In genomic region chr6:133934667-133935066, GRCm38 (mm10) we compare ENCODE assay signal across 24 mouse cellular contexts.
DNase-seq lines count a peak whose midpoint lies in the region; ATAC-seq lines count a peak whose summit lies in the region.
"Had no signal": no experiment of that assay in that cellular context is flagged by ENCODE, and none has a peak within 500 bp of the region (broad histone marks: within the 10 kb centered on the region; RNA-seq: fewer than 3 reads in every experiment).

No protein-coding gene starts in this region.

- no peaks in the 10 kb centered on the region for H3K36me3 ChIP-seq in embryonic facial prominence, embryonic 11.5 days (replicated peaks; ENCODE audit: control insufficient read depth, insufficient read depth, low read depth, low read length)
- no peaks in the 10 kb centered on the region for H3K36me3 ChIP-seq in embryonic facial prominence, embryonic 10.5 days (replicated peaks)
- H3K36me3 ChIP-seq in hindbrain, embryonic 12.5 days = no peaks in the 10 kb centered on the region
- no peaks in the 10 kb centered on the region for H3K36me3 ChIP-seq in hindbrain, embryonic 14.5 days (replicated peaks; ENCODE audit: control insufficient read depth, insufficient read depth)
- no peaks in the 10 kb centered on the region for H3K36me3 ChIP-seq in lung, embryonic 15.5 days
- no peaks in the 10 kb centered on the region for H3K36me3 ChIP-seq in limb, embryonic 15.5 days
- H3K36me3 ChIP-seq: embryonic facial prominence, embryonic 13.5 days; forebrain, embryonic 10.5 days; G1E; heart, embryonic 12.5 days; hindbrain, embryonic 15.5 days had no signal

- H3K4me3 ChIP-seq in embryonic facial prominence, embryonic 11.5 days (ENCODE audit: low read depth, low read length) = no peak overlapping the region
- no peak overlapping the region for H3K4me3 ChIP-seq in embryonic facial prominence, embryonic 10.5 days
- no peak overlapping the region for H3K4me3 ChIP-seq in hindbrain, embryonic 12.5 days
- no peak overlapping the region for H3K4me3 ChIP-seq in hindbrain, embryonic 14.5 days (replicated peaks; ENCODE audit: low read length)
- no peak overlapping the region for H3K4me3 ChIP-seq in lung, embryonic 15.5 days
- no peak overlapping the region for H3K4me3 ChIP-seq in limb, embryonic 15.5 days
- H3K4me3 ChIP-seq: embryonic facial prominence, embryonic 13.5 days; forebrain, embryonic 10.5 days; gastrocnemius, adult 2 months; heart, embryonic 12.5 days; hindbrain, embryonic 15.5 days had no signal

- no peaks in the 10 kb centered on the region for H3K27me3 ChIP-seq in embryonic facial prominence, embryonic 11.5 days (ENCODE audit: control insufficient read depth, insufficient read depth, low read length)
- no peaks in the 10 kb centered on the region for H3K27me3 ChIP-seq in embryonic facial prominence, embryonic 10.5 days (replicated peaks; ENCODE audit: low read depth, poor library complexity, severe bottlenecking)
- H3K27me3 ChIP-seq in hindbrain, embryonic 12.5 days = no peaks in the 10 kb centered on the region
- H3K27me3 ChIP-seq in hindbrain, embryonic 14.5 days (ENCODE audit: control insufficient read depth, insufficient read depth, low read length) = no peaks in the 10 kb centered on the region
- no peaks in the 10 kb centered on the region for H3K27me3 ChIP-seq in lung, embryonic 15.5 days
- no peaks in the 10 kb centered on the region for H3K27me3 ChIP-seq in limb, embryonic 15.5 days
- H3K27me3 ChIP-seq: embryonic facial prominence, embryonic 13.5 days; heart, embryonic 12.5 days; hindbrain, embryonic 15.5 days had no signal

- ATAC-seq in embryonic facial prominence, embryonic 11.5 days (replicated peaks; ENCODE audit: insufficient number of reproducible peaks, low FRiP score, low TSS enrichment, low read depth) = peak; percentile 52
- peak; percentile 38; the same call in 1 of the 2 replicates for ATAC-seq in hindbrain, embryonic 12.5 days (ENCODE audit: low FRiP score)
- ATAC-seq in hindbrain, embryonic 14.5 days (ENCODE audit: low FRiP score) = no peak
- 0 out of 2 replicates have a peak, but pooled peaks have one; percentile 14 for ATAC-seq in lung, embryonic 15.5 days (ENCODE audit: borderline replicate concordance, extremely low read depth, low FRiP score, low TSS enrichment)
- ATAC-seq in limb, embryonic 15.5 days (ENCODE audit: insufficient number of reproducible peaks, low FRiP score, low TSS enrichment, low read depth) = peak; percentile 50
- ATAC-seq: CD4-positive, CD25-positive, alpha-beta regulatory T cell, adult 4 months; forebrain, embryonic 14.5 days had no signal

- no peaks in the 10 kb centered on the region for H3K4me1 ChIP-seq in embryonic facial prominence, embryonic 11.5 days (ENCODE audit: control insufficient read depth, insufficient read depth, low read length)
- peaks cover 4% of the 10 kb centered on the region; the same call in 1 of the 2 replicates for H3K4me1 ChIP-seq in embryonic facial prominence, embryonic 10.5 days
- no peaks in the 10 kb centered on the region for H3K4me1 ChIP-seq in hindbrain, embryonic 12.5 days
- no peaks in the 10 kb centered on the region for H3K4me1 ChIP-seq in hindbrain, embryonic 14.5 days (replicated peaks; ENCODE audit: control insufficient read depth, insufficient read depth, low read length)
- no peaks in the 10 kb centered on the region for H3K4me1 ChIP-seq in lung, embryonic 15.5 days
- no peaks in the 10 kb centered on the region for H3K4me1 ChIP-seq in limb, embryonic 15.5 days
- H3K4me1 ChIP-seq: embryonic facial prominence, embryonic 13.5 days; heart, embryonic 12.5 days; hindbrain, embryonic 15.5 days had no signal

- no peak for DNase-seq in embryonic facial prominence, embryonic 11.5 days (ENCODE audit: low spot score)
- no peak for DNase-seq in embryonic facial prominence, embryonic 10.5 days (ENCODE audit: low spot score)
- no peak for DNase-seq in hindbrain, embryonic 14.5 days (ENCODE audit: low spot score)
- no peak for DNase-seq in lung, postnatal 36 days
- no peak for DNase-seq in right cerebral cortex, postnatal 36 days (ENCODE audit: low spot score in 2 of 2)
- DNase-seq: adrenal gland, postnatal 10 days; B cell, adult 2 months; cerebellum, adult 11 months; cerebellum, adult 8-10 months; cerebellum, postnatal 14 days; embryo, embryonic 11 days; gastrocnemius, adult 2 months; gastrocnemius, postnatal 25 days; heart, adult 18-20 months had no signal

- H3K27ac ChIP-seq in embryonic facial prominence, embryonic 11.5 days (replicated peaks; ENCODE audit: low read depth, low read length) = no peak overlapping the region
- H3K27ac ChIP-seq in embryonic facial prominence, embryonic 10.5 days (replicated peaks) = no peak overlapping the region
- no peak overlapping the region for H3K27ac ChIP-seq in hindbrain, embryonic 12.5 days
- H3K27ac ChIP-seq in hindbrain, embryonic 14.5 days = no peak overlapping the region
- H3K27ac ChIP-seq in lung, embryonic 15.5 days = no peak overlapping the region
- H3K27ac ChIP-seq in limb, embryonic 15.5 days = no peak overlapping the region
- H3K27ac ChIP-seq: embryonic facial prominence, embryonic 13.5 days; forebrain, embryonic 10.5 days; gastrocnemius, adult 2 months; hindbrain, embryonic 15.5 days had no signal

- no peak overlapping the region for H3K4me2 ChIP-seq in embryonic facial prominence, embryonic 11.5 days (ENCODE audit: low read depth, low read length)
- H3K4me2 ChIP-seq in hindbrain, embryonic 12.5 days (replicated peaks) = no peak overlapping the region
- H3K4me2 ChIP-seq in hindbrain, embryonic 14.5 days (replicated peaks) = no peak overlapping the region
- no peak overlapping the region for H3K4me2 ChIP-seq in lung, embryonic 15.5 days
- no peak overlapping the region for H3K4me2 ChIP-seq in limb, embryonic 15.5 days
- H3K4me2 ChIP-seq: embryonic facial prominence, embryonic 13.5 days; heart, embryonic 12.5 days; hindbrain, embryonic 15.5 days had no signal

- H3K9me3 ChIP-seq in embryonic facial prominence, embryonic 11.5 days (replicated peaks; ENCODE audit: control insufficient read depth, low read length) = no peaks in the 10 kb centered on the region
- no peaks in the 10 kb centered on the region for H3K9me3 ChIP-seq in embryonic facial prominence, embryonic 10.5 days
- H3K9me3 ChIP-seq in hindbrain, embryonic 12.5 days (replicated peaks) = no peaks in the 10 kb centered on the region
- no peaks in the 10 kb centered on the region for H3K9me3 ChIP-seq in hindbrain, embryonic 14.5 days (ENCODE audit: control insufficient read depth, low read length)
- H3K9me3 ChIP-seq in lung, embryonic 15.5 days = no peaks in the 10 kb centered on the region
- no peaks in the 10 kb centered on the region for H3K9me3 ChIP-seq in limb, embryonic 15.5 days
- H3K9me3 ChIP-seq: embryonic facial prominence, embryonic 13.5 days; forebrain, embryonic 10.5 days; G1E; heart, embryonic 12.5 days; hindbrain, embryonic 15.5 days had no signal

- H3K9ac ChIP-seq in embryonic facial prominence, embryonic 11.5 days (replicated peaks; ENCODE audit: low read length) = no peak overlapping the region
- H3K9ac ChIP-seq in hindbrain, embryonic 12.5 days = no peak overlapping the region
- H3K9ac ChIP-seq in hindbrain, embryonic 14.5 days = no peak overlapping the region
- no peak overlapping the region for H3K9ac ChIP-seq in lung, embryonic 15.5 days
- no peak overlapping the region for H3K9ac ChIP-seq in limb, embryonic 15.5 days
- H3K9ac ChIP-seq: embryonic facial prominence, embryonic 13.5 days; heart, embryonic 12.5 days; hindbrain, embryonic 15.5 days had no signal

- 87% methylated on average over 7 of the region's 7 CpGs for WGBS in embryonic facial prominence, embryonic 11.5 days
- WGBS in embryonic facial prominence, embryonic 10.5 days = 89% methylated on average over 7 of the region's 7 CpGs
- WGBS in hindbrain, embryonic 12.5 days = 91% methylated on average over 7 of the region's 7 CpGs
- WGBS in hindbrain, embryonic 14.5 days = 88% methylated on average over 7 of the region's 7 CpGs
- 83% methylated on average over 7 of the region's 7 CpGs for WGBS in lung, embryonic 15.5 days
- WGBS in limb, embryonic 15.5 days = 89% methylated on average over 7 of the region's 7 CpGs
